Mouse (Mus musculus) G1E (cell line): ENCODE measurements around the gene Sbds.

Experiments used
- CTCF ChIP-seq: IDR thresholded peaks from 2 replicates; pipeline ENCODE4 v1.5.1; 2012; ENCODE audit warnings: low read depth, low read length, inconsistent platforms, mixed read lengths
- GATA1 ChIP-seq: IDR thresholded peaks from 2 replicates; pipeline ENCODE4 v1.6.1; 2012; ENCODE audit warnings: borderline replicate concordance, low read length, inconsistent platforms, mixed read lengths
- TAL1 ChIP-seq: conservative IDR thresholded peaks from 2 replicates; pipeline ENCODE4 v1.6.1; 2012; ENCODE audit warnings: low read depth, low read length, inconsistent platforms, mixed read lengths

- no peak for TF ChIP-seq CTCF
- no peak for TF ChIP-seq TAL1
- no peak for TF ChIP-seq GATA1
Observed at GRCm38 (mm10) chr5:130288106-130288505, 32.8 kb upstream of the Sbds start.
